Comparison of ENCODE assay signal across 13 mouse cellular contexts in genomic region chr12:37077308-37077707, GRCm38 (mm10). TPM values are rescaled to one million over a fixed set of nuclear protein-coding genes. Genes with fewer than 3 reads are reported as not detected.
A peak's percentile ranks its signal among the peaks of the same experiment; 100 is the strongest.
DNase-seq lines count a peak whose midpoint lies in the region; ATAC-seq and TF ChIP-seq lines count a peak whose summit lies in the region.
"Had no signal": no experiment of that assay in that cellular context is flagged by ENCODE, and none has a peak within 500 bp of the region (broad histone marks: within the 10 kb centered on the region; RNA-seq: fewer than 3 reads in every experiment).

No protein-coding gene starts in this region.

- peak; percentile 8; the same call in 1 of the 2 replicates for TF ChIP-seq CTCF in lung, adult 2 months (IDR thresholded peaks at IDR 0.05; ENCODE audit: insufficient read depth, low read length)

- no peak overlapping the region for H3K27ac ChIP-seq in heart, embryonic 11.5 days (ENCODE audit: low read depth, low read length)
- H3K27ac ChIP-seq: neural tube, embryonic 13.5 days had no signal

- 57% methylated on average over 1 of the region's 1 CpGs for whole genome bisulfite sequencing in heart, embryonic 11.5 days (ENCODE audit: insufficient replicate concordance)
- 40% methylated on average over 1 of the region's 1 CpGs for WGBS in lung, adult 2 months

- no peak overlapping the region for H3K4me2 ChIP-seq in heart, embryonic 11.5 days
- H3K4me2 ChIP-seq: neural tube, embryonic 13.5 days had no signal

- intact Hi-C loops in heart, postnatal 10 days (cut with DNase I): loop anchor here (1.0 to 10.0 kb wide), 2 partner anchors 363 to 373 kb away; no protein-coding TSS in a partner anchor

- no peaks in the 10 kb centered on the region for H3K9me3 ChIP-seq in heart, embryonic 11.5 days (replicated peaks; ENCODE audit: control insufficient read depth, low read length)
- H3K9me3 ChIP-seq: megakaryocyte, embryonic 14.5 days; neural tube, embryonic 13.5 days had no signal

- H3K4me1 ChIP-seq in heart, embryonic 11.5 days (ENCODE audit: control insufficient read depth, insufficient read depth, low read length): no peaks in the 10 kb centered on the region
- H3K4me1 ChIP-seq in lung, adult 2 months (ENCODE audit: control insufficient read depth, insufficient read depth, low read length): no peaks in the 10 kb centered on the region
- H3K4me1 ChIP-seq: megakaryocyte, embryonic 14.5 days; neural tube, embryonic 13.5 days had no signal

- no peak for ATAC-seq in heart, embryonic 11.5 days (replicated peaks; ENCODE audit: insufficient number of reproducible peaks, low FRiP score, low TSS enrichment)
- ATAC-seq in erythroid progenitor cell, adult 5-6 weeks (replicated peaks; ENCODE audit: low FRiP score, poor library complexity, severe bottlenecking): no peak
- ATAC-seq: inflammation-experienced regulatory T-cells, adult 6 months; Patski had no signal

- H3K36me3 ChIP-seq in heart, embryonic 11.5 days (ENCODE audit: control insufficient read depth, insufficient read depth, low read length): no peaks in the 10 kb centered on the region
- H3K36me3 ChIP-seq: neural tube, embryonic 13.5 days had no signal

- H3K9ac ChIP-seq in heart, embryonic 11.5 days (ENCODE audit: low read depth, low read length): no peak overlapping the region
- H3K9ac ChIP-seq: neural tube, embryonic 13.5 days had no signal

- DNase-seq in heart, postnatal 10 days: peak; percentile 23 to 31
- no peak for DNase-seq in lung, adult 2 months
- no peak for DNase-seq in lung, postnatal 4 days
- DNase-seq in brain, adult 2 months (ENCODE audit: low read depth, low spot score): peak; percentile 24
- DNase-seq in lung, postnatal 25 days (ENCODE audit: low spot score): peak; percentile 32
- DNase-seq: gastrocnemius, postnatal 36 days had no signal

- no peak for TF ChIP-seq POLR2A in lung, adult 2 months (IDR thresholded peaks at IDR 0.05; ENCODE audit: borderline replicate concordance, extremely low read depth, low read depth, low read length)

- no peaks in the 10 kb centered on the region for H3K27me3 ChIP-seq in heart, embryonic 11.5 days (ENCODE audit: control insufficient read depth, insufficient read depth, low read length)
- H3K27me3 ChIP-seq: megakaryocyte, embryonic 14.5 days; neural tube, embryonic 13.5 days; Patski had no signal

- H3K4me3 ChIP-seq in heart, embryonic 11.5 days (ENCODE audit: low read depth, low read length): no peak overlapping the region
- H3K4me3 ChIP-seq in lung, adult 2 months (replicated peaks; ENCODE audit: extremely low read depth, low read depth, low read length): no peak overlapping the region
- H3K4me3 ChIP-seq: megakaryocyte, embryonic 14.5 days; neural tube, embryonic 13.5 days had no signal

RNA-seq across cellular contexts. Expression of gene Meox2, which starts 31.0 kb away (rescaled TPM):
- 10 to 100 TPM; 24.6 to 30.9 TPM for total RNA-seq in heart, postnatal 10 days (2021)
- 0.27 and 0.44 TPM in 2 replicates for polyA plus RNA-seq in heart, embryonic 11.5 days (2014; fragmentation: Nextera tagmentation; extraction: Ambion mirVana)
- polyA plus RNA-seq in lung, adult 2 months (2012; rRNA removed): 12.6 and 15.3 TPM in 2 replicates
- not detected in 2 replicates for total RNA-seq in erythroid progenitor cell, adult 5-6 weeks (2015; ENCODE audit: low replicate concordance)
- not detected in 2 replicates for total RNA-seq in erythroid progenitor cell, adult 5-6 weeks (2017; ENCODE audit: low replicate concordance)
- total RNA-seq: left cerebral cortex, adult 18-20 months had no signal
- polyA plus RNA-seq: inflammation-experienced regulatory T-cells, adult 6 months; Patski had no signal

Comparison
In these comparisons a context has a peak if more than half of its experiments do, and no peak if none do; other contexts are left out.
1. DNase-seq: peak in heart, postnatal 10 days (2 of 2), brain, adult 2 months (single experiment) and lung, postnatal 25 days (single experiment); none in lung, adult 2 months (single experiment) and lung, postnatal 4 days (0 of 2).
2. RNA of gene Meox2, which starts 31.0 kb away (total RNA-seq): 24.6 to 30.9 TPM in heart, postnatal 10 days; not detected in erythroid progenitor cell, adult 5-6 weeks; every median in the first group is over 10 times any median in the second.